Mouse (Mus musculus): Measurements from ENCODE around the gene Pcdh7. TPM values are rescaled to one million over a fixed set of nuclear protein-coding genes. Genes with fewer than 3 reads are reported as not detected.

Gene Pcdh7
- polyA plus RNA-seq, 1 experiment: 24.7 TPM

GRCm38 (mm10) chr5:57866097-57866496 lies 148.3 kb downstream of the Pcdh7 start:
- Histone ChIP-seq H3K79me2 (ENCODE audit: control insufficient read depth, insufficient read depth) (no peaks in the 10 kb centered on the region), H3K27me3 (ENCODE audit: control insufficient read depth, insufficient read depth, insufficient read length) (no peaks in the 10 kb centered on the region), H3ac (ENCODE audit: control insufficient read depth, insufficient read length, low read depth) (no peak overlapping the region), H3K4me3 (ENCODE audit: insufficient read depth, poor library complexity, severe bottlenecking) (no peak overlapping the region), H3K36me3 (ENCODE audit: control insufficient read depth, insufficient read depth) (no peaks in the 10 kb centered on the region), H3K79me3 (ENCODE audit: low read depth) (no peaks in the 10 kb centered on the region)
- TF ChIP-seq MYOG (IDR thresholded peaks at IDR 0.05; ENCODE audit: control insufficient read depth, extremely low read depth, insufficient read length): no peak
- no peak for TF ChIP-seq MYOD1 (IDR thresholded peaks at IDR 0.05; ENCODE audit: control insufficient read depth, insufficient read length, low read depth)
- no peak for TF ChIP-seq CEBPB (IDR thresholded peaks at IDR 0.05; ENCODE audit: low read depth)
- no peak for TF ChIP-seq CTCF (IDR thresholded peaks at IDR 0.05; ENCODE audit: control insufficient read depth, insufficient read depth, insufficient read length)
- TF ChIP-seq FOSL1 (IDR thresholded peaks at IDR 0.05; ENCODE audit: insufficient read depth, low read length, poor library complexity, severe bottlenecking): no peak
- TF ChIP-seq USF1 (IDR thresholded peaks at IDR 0.05; ENCODE audit: low read depth): no peak
- TF ChIP-seq MAX (IDR thresholded peaks at IDR 0.05): no peak

- Histone ChIP-seq H3K79me2 (ENCODE audit: control insufficient read depth, insufficient read depth) (no peaks in the 10 kb centered on the region), H3K36me3 (ENCODE audit: control insufficient read depth, insufficient read depth) (no peaks in the 10 kb centered on the region), H3ac (ENCODE audit: control insufficient read depth, insufficient read length, low read depth) (no peak overlapping the region), H3K79me3 (ENCODE audit: low read depth) (no peaks in the 10 kb centered on the region), H3K27me3 (ENCODE audit: control insufficient read depth, insufficient read depth, insufficient read length) (no peaks in the 10 kb centered on the region), H3K4me3 (ENCODE audit: insufficient read depth, poor library complexity, severe bottlenecking) (no peak overlapping the region)
- TF ChIP-seq MYOG (IDR thresholded peaks at IDR 0.05; ENCODE audit: control insufficient read depth, extremely low read depth, insufficient read length) (no peak), CEBPB (IDR thresholded peaks at IDR 0.05; ENCODE audit: low read depth) (no peak), MAX (IDR thresholded peaks at IDR 0.05) (no peak), USF1 (IDR thresholded peaks at IDR 0.05; ENCODE audit: low read depth) (no peak), CTCF (IDR thresholded peaks at IDR 0.05; ENCODE audit: control insufficient read depth, insufficient read depth, insufficient read length) (no peak), FOSL1 (IDR thresholded peaks at IDR 0.05; ENCODE audit: insufficient read depth, low read length, poor library complexity, severe bottlenecking) (no peak), MYOD1 (IDR thresholded peaks at IDR 0.05; ENCODE audit: control insufficient read depth, insufficient read length, low read depth) (no peak)
Measured at GRCm38 (mm10) chr5:57867906-57868305, 150.1 kb downstream of the Pcdh7 start.

GRCm38 (mm10) chr5:57868702-57869101 lies 150.9 kb downstream of the Pcdh7 start:
- Histone ChIP-seq H3K27me3 (ENCODE audit: control insufficient read depth, insufficient read depth, insufficient read length) (no peaks in the 10 kb centered on the region), H3K79me2 (ENCODE audit: control insufficient read depth, insufficient read depth) (no peaks in the 10 kb centered on the region), H3K79me3 (ENCODE audit: low read depth) (no peaks in the 10 kb centered on the region), H3ac (ENCODE audit: control insufficient read depth, insufficient read length, low read depth) (no peak overlapping the region), H3K4me3 (ENCODE audit: insufficient read depth, poor library complexity, severe bottlenecking) (no peak overlapping the region), H3K36me3 (ENCODE audit: control insufficient read depth, insufficient read depth) (no peaks in the 10 kb centered on the region)
- no peak for TF ChIP-seq MYOG (IDR thresholded peaks at IDR 0.05; ENCODE audit: control insufficient read depth, extremely low read depth, insufficient read length)
- no peak for TF ChIP-seq MAX (IDR thresholded peaks at IDR 0.05)
- TF ChIP-seq MYOD1 (IDR thresholded peaks at IDR 0.05; ENCODE audit: control insufficient read depth, insufficient read length, low read depth): no peak
- TF ChIP-seq FOSL1 (IDR thresholded peaks at IDR 0.05; ENCODE audit: insufficient read depth, low read length, poor library complexity, severe bottlenecking): no peak
- TF ChIP-seq CEBPB (IDR thresholded peaks at IDR 0.05; ENCODE audit: low read depth): no peak
- TF ChIP-seq CTCF (IDR thresholded peaks at IDR 0.05; ENCODE audit: control insufficient read depth, insufficient read depth, insufficient read length): no peak
- no peak for TF ChIP-seq USF1 (IDR thresholded peaks at IDR 0.05; ENCODE audit: low read depth)

GRCm38 (mm10) chr5:57870727-57871126 lies 153.0 kb downstream of the Pcdh7 start:
- Histone ChIP-seq H3K4me3 (ENCODE audit: insufficient read depth, poor library complexity, severe bottlenecking) (no peak overlapping the region), H3K27me3 (ENCODE audit: control insufficient read depth, insufficient read depth, insufficient read length) (no peaks in the 10 kb centered on the region), H3ac (ENCODE audit: control insufficient read depth, insufficient read length, low read depth) (no peak overlapping the region), H3K79me2 (ENCODE audit: control insufficient read depth, insufficient read depth) (no peaks in the 10 kb centered on the region), H3K36me3 (ENCODE audit: control insufficient read depth, insufficient read depth) (no peaks in the 10 kb centered on the region), H3K79me3 (ENCODE audit: low read depth) (no peaks in the 10 kb centered on the region)
- TF ChIP-seq CTCF (IDR thresholded peaks at IDR 0.05; ENCODE audit: control insufficient read depth, insufficient read depth, insufficient read length) (no peak), MAX (IDR thresholded peaks at IDR 0.05) (no peak), USF1 (IDR thresholded peaks at IDR 0.05; ENCODE audit: low read depth) (no peak), CEBPB (IDR thresholded peaks at IDR 0.05; ENCODE audit: low read depth) (no peak), MYOG (IDR thresholded peaks at IDR 0.05; ENCODE audit: control insufficient read depth, extremely low read depth, insufficient read length) (no peak), FOSL1 (IDR thresholded peaks at IDR 0.05; ENCODE audit: insufficient read depth, low read length, poor library complexity, severe bottlenecking) (no peak), MYOD1 (IDR thresholded peaks at IDR 0.05; ENCODE audit: control insufficient read depth, insufficient read length, low read depth) (no peak)

- Histone ChIP-seq H3K4me3 (ENCODE audit: insufficient read depth, poor library complexity, severe bottlenecking) (no peak overlapping the region), H3K79me3 (ENCODE audit: low read depth) (no peaks in the 10 kb centered on the region), H3ac (ENCODE audit: control insufficient read depth, insufficient read length, low read depth) (no peak overlapping the region), H3K27me3 (ENCODE audit: control insufficient read depth, insufficient read depth, insufficient read length) (no peaks in the 10 kb centered on the region), H3K79me2 (ENCODE audit: control insufficient read depth, insufficient read depth) (no peaks in the 10 kb centered on the region), H3K36me3 (ENCODE audit: control insufficient read depth, insufficient read depth) (no peaks in the 10 kb centered on the region)
- TF ChIP-seq USF1 (IDR thresholded peaks at IDR 0.05; ENCODE audit: low read depth) (no peak), MYOD1 (IDR thresholded peaks at IDR 0.05; ENCODE audit: control insufficient read depth, insufficient read length, low read depth) (no peak)
Measured at GRCm38 (mm10) chr5:57884982-57885381, 167.2 kb downstream of the Pcdh7 start.

GRCm38 (mm10) chr5:57899018-57899614 lies 181.3 kb downstream of the Pcdh7 start:
- Histone ChIP-seq H3K79me3 (ENCODE audit: low read depth) (no peaks in the 10 kb centered on the region), H3K36me3 (ENCODE audit: control insufficient read depth, insufficient read depth) (no peaks in the 10 kb centered on the region), H3K27me3 (ENCODE audit: control insufficient read depth, insufficient read depth, insufficient read length) (no peaks in the 10 kb centered on the region), H3ac (ENCODE audit: control insufficient read depth, insufficient read length, low read depth) (no peak overlapping the region), H3K79me2 (ENCODE audit: control insufficient read depth, insufficient read depth) (no peaks in the 10 kb centered on the region), H3K4me3 (ENCODE audit: insufficient read depth, poor library complexity, severe bottlenecking) (no peak overlapping the region)
- TF ChIP-seq CEBPB (IDR thresholded peaks at IDR 0.05; ENCODE audit: low read depth) (no peak), USF1 (IDR thresholded peaks at IDR 0.05; ENCODE audit: low read depth) (no peak), CTCF (IDR thresholded peaks at IDR 0.05; ENCODE audit: control insufficient read depth, insufficient read depth, insufficient read length) (no peak), MYOD1 (IDR thresholded peaks at IDR 0.05; ENCODE audit: control insufficient read depth, insufficient read length, low read depth) (peak; percentile 89), MYOG (IDR thresholded peaks at IDR 0.05; ENCODE audit: control insufficient read depth, extremely low read depth, insufficient read length) (no peak), MAX (IDR thresholded peaks at IDR 0.05) (no peak), FOSL1 (IDR thresholded peaks at IDR 0.05; ENCODE audit: insufficient read depth, low read length, poor library complexity, severe bottlenecking) (peak; percentile 61)

All from C2C12 (cell line).